Mouse (Mus musculus): ENCODE measurements around the gene Lrfn4.

Lrfn4 gene

DNA sequence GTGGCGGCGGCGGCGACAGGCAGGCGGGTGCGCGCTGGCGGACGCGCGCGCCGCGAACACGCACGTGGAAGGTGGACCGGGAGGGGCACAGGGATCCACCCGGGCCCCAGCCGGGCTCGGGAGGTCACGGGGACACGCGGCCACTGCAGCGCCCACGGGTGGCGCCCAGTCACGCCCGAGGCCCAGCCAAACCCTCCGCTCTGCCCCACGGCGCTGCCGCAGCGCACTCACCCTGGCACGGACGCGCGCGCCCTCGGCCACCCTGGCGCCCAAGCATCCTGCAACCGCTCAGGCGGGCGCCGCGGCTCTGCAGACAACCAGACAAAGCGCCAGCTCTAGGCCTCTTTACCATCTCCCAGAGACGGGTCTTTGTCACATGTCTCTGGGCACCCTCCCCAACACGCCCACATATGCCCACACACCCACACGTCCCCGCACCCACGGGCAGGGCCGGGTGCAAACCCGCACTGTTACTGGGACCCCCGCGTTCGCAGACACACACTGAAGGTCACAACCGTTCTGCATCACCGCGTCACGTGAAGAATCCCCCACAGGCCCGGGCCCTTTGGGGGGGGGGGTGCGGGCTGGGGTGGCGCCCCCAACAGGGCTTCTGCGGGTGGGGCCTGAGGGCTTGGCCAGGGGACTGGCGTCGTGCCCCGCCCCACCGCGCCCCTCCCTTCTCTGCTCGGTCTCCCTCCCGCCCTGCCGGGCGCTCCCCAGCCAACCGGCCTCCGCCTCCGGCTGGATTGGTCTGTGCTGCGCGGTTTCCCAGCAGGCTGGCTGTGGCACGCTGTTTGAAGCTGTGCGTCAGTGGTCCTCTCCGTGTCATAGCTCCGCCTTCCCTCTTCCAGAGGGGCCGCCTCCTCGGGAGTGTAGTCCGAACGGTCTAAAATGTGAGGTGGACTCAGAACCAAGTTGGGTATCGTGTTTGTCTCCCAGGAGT is at the start of gene Lrfn4:
Lrfn4 (minus strand) TSS at position 517 of the 943 bp plus-strand sequence.
- peak; percentile 86 for ATAC-seq (ENCODE audit: low TSS enrichment)

DNA sequence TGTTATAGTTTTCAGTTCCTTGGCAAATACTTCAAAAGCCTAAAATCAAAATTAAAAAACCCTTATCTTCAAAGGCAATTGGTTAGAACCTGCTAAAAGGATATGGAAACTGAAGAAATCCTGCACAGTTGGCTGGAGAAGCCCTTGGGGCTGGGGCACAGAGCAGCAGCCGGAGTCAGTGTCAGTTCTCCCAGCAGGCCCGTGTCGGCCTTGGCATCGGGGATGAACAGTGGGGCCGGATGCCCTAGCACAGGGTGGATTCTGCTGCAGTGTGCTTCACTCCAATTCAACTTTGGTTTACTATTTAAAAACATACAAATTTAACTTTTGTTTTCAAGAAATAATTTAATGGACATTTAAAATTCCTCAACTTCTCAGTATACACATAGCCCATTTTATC is 42.7 kb upstream of the Lrfn4 start:
- no peak for ATAC-seq (ENCODE audit: low TSS enrichment)

DNA sequence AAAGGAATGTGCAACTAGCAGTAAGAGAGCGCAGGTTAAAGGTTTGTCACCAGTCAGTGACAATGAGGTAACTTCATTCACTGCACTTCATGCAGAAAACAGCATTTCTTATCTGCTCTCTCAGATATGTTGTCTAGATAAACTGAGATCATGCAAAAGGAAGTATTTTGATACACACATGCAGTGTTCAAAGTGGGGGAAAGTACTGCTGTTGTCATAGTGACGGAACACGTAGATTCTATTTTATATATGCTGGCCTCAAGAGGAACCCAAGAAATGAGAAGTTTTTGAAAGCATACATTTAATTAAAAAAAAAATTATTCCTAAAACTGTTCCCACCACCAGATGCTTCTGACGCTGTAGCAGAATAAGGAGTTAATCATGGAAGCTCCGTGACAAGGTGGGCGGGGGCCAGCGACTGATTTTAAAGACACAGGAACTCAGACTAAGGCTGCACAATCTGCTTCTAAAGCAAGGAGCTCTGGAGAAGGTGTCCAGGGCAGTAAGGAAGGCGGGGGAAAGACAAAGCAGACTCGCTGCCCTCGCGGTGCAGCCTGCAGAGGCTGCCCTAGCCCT is 31.5 kb upstream of the Lrfn4 start:
- peak; percentile 60; the same call in 1 of the 2 replicates for ATAC-seq (ENCODE audit: low TSS enrichment)

DNA sequence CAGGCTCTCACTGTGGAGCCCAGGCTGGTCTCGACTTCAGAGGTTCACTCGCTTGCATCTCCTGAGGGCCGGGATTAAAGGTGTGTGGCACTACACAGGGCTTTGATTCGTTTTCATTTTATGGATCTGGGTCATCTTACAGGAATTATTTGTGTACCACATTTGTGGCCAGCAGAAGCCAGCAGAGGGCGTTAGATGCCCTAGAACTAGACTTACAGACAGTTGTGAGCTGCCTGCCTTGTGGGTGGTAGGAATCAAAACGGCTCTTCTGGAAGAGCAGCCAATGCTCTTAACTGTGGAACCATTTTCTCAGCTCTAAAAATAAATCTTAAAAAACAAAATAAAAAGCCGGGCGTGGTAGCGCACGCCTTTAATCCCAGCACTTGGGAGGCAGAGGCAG is 28.8 kb upstream of the Lrfn4 start:
- ATAC-seq (ENCODE audit: low TSS enrichment), result peak; percentile 80

DNA sequence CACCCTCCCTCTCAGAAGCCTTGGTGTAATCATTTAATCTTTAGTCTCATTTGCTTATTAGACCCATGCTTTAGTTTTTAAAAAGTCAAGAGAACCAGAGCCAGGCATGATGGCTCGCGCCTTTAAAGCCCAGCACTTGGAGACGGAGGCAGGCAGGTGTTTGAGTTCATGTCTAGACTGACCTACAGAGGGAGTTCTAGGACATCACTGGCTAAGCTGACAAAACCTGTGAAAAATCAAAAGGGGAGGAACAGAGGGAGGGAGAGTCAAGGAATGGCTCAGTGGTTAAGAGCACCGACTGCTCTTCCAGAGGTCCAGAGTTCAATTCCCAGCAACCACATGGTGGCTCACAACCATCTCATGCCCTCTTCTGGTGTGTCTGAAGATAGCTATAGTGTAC is 20.5 kb upstream of the Lrfn4 start:
- no peak for ATAC-seq (ENCODE audit: low TSS enrichment)

DNA sequence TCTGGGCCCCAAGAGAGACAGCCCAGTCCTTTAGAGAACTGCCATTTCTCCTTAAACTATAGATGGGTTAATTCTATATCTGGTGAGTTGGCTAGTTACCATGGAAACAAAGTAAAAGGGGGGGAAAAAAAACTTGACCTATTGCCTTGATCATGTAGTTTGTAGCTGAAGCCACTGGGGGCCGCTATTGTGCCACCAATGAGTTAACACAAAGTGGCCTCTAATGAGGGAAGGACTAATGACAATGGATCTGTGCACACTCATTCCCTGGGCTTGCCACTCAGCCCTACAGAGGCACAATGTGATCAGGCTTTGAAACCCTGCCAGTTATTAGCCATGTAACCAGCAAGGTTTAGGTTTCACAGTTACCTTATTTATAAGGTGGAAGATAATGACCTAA is 13.4 kb upstream of the Lrfn4 start:
- no peak for ATAC-seq (ENCODE audit: low TSS enrichment)

DNA sequence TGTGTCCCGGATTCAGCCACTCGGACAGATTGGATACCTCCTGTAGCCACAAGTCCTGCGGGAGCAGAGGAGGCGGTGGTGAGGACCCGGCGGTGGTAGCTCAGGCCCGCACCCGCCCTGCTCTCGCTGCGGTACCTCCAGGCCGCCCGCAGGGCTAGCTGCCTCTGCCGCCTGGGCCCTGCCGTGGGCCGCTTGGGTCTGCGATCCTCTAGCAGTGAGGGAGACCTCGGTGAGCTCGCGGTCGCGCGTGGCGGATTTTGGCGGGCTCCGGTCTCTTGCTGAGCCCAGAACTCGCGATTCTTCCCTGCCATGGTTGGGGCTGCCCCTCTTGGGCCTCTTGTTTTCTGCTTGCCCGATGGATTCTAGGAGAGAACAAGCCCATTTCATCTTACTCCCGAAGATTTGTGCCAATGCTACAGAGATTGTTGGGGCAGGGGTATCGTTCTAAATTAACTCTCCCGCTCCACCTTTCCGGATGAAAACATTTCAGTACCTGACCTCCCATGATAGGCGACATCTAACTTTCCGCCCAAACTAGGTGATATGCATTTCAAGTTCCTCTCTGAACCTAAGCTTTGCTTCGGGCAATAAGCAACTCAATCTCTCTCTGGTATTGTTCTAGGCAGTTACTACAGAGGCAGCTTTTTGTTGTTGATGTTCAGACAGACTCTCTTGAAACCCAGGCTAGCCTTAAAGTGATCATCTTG is 10.5 kb upstream of the Lrfn4 start:
- peak; percentile 28; the same call in 1 of the 2 replicates for ATAC-seq (ENCODE audit: low TSS enrichment)

DNA sequence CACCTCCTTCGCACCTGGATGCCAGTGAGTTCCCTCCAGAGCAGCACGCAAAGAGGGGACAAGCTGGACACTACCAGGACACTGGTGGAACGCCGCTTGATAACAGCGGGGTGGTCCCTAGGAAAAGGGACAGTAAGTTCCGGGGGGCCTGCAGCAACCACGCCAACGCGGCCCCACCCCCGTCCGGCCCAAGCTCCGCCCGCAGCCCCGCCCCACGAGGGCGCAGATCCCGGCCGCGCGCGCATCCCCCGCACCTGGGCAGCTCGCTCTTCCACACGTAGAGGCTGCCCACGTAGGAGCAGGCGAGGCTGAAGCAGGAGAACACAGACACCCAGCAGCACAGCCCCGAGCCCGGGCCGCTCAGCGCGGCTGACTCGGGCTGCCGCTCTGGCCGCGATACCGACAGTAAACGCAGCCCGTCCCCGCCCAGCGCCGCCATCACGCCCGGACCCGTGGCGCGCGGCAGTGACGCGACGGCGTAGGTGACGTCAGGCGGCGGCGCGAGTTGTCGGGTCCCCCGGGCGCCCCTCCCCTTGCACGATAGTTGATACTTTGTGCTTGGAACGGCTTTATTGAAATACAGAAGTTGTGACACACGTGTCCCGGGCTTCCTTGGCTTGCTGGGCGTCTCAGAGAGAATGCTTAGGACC is 9.8 kb upstream of the Lrfn4 start, which contains the start of gene Rce1:
Rce1 (minus strand) TSS at position 463 of the 650 bp plus-strand sequence.
- ATAC-seq (ENCODE audit: low TSS enrichment), result peak; percentile 69

DNA sequence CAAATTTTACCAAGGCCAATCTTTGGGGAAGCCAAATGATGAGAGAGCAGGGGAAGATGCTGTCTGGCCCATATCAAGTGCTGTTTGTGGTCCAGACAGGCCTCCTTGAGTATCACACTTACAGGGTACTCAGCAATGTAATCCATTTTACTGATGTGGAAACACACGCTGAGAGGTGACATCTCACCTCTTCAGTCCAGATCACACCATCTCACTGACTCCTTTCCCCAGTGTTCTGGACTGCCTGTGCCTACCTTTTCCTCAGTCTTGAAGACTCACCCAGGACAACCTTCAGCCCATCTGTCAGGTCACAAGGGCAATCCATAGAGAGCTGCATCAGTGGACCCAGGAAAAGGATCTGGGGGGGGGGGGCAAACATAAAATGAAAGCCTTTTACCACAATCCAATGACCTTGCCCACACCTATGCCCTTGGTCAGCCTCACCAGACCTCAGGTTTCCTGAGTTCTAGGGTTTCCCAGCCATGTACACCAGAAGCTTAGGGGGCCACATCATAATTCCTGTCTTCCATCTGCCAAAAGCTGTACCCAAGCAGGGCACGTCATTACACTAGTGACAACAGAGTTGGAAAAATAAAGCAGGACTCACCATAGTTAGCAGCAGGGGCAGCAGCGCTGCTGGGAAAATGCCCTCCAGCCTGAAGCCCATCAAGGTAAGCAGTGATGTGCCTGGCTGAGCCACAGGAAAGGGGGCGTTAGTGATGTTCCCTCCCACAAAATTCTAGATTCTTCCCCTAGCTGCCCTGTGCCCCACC is 9.1 kb upstream of the Lrfn4 start:
- ATAC-seq (ENCODE audit: low TSS enrichment), result peak; percentile 4; the same call in 1 of the 2 replicates

DNA sequence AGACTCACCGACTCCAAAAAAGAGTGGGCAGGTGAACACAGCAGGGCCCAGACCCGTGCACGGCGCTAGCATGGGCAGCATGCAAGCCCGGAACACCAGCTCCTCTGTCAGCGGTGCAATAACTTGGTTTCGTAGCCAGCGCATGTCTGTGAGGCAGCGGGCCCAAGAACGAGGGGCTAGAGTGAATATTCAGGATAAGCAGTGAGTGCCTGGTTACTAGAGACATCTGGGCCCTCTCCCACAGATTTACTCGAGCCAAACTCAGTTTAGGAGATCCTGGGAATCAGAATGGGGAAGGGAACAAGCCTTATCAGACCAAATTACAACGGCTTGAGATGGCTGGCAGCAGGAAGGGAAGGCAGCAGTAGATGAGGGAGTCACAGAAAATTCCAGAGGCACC is 8.5 kb upstream of the Lrfn4 start:
- no peak for ATAC-seq (ENCODE audit: low TSS enrichment)

DNA sequence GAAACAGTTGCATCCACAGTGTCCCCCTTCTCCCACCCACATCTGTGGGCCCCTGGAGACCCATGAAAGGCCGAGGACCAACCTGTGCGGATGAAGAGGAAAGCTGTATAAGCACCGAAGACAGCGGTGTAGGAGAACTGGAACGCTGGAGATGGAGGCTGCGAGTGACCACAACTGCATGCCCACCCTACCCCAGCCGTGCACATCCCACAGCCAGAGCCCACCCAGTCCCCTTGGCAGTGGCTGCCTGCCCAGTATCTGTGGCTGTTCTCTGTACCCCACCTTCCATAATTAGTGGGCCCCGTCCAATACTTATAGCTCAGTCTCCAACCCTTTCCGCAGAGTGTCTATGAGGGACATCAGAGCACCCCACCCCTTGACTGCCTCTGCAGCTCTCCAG is 8.0 kb upstream of the Lrfn4 start:
- ATAC-seq (ENCODE audit: low TSS enrichment), result no peak

DNA sequence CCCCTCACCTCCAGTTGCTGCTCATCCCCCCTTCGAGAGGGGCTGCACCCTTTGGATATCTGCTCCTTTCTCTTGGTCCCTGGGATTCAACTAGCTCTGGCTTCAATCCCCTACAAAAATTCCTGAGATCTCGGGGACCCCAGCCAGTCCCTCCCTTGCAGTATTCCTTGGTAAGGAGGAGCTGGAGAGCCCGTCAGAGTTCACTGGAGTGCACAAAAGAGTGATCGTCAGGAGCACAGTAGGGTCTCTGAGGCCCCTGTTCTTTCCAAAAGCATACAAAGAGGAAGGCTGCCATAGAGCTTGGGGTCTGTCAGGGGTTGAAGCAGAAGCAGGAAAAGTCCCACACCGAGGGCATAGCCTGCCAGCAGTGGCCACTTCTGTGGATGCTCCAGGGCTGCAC is 7.3 kb upstream of the Lrfn4 start:
- no peak for ATAC-seq (ENCODE audit: low TSS enrichment)

DNA sequence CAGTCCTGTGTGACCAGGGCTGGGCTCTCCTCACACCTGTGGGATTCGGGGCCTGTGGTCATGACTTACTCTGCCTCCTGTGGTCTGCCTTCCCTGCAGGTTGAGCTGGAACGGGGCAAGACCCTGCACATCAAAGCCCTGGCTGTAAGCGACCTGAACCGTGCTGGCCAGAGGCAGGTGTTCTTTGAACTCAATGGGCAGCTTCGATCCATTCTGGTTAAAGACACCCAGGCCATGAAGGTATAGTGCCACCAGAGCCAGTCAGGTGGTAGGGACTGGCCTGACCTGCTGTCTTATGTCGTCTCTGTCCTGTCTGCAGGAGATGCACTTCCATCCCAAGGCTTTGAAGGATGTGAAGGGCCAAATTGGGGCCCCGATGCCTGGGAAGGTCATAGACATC is 5.3 kb upstream of the Lrfn4 start:
- no peak for ATAC-seq (ENCODE audit: low TSS enrichment)

DNA sequence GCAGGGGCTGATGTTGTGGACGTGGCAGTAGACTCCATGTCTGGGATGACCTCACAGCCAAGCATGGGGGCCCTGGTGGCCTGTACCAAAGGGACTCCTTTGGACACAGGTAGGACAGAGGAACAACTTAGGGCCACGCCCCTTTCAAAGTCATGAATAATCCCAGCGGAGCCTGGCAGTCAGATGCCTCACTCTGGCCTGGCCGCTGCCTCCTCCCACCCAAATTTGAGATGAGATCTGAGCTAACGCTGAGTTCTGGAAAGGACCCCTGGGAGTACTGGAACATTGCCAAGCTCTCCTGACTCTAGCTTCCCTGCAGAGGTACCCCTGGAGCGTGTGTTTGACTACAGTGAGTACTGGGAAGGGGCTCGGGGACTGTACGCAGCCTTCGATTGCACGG is 4.0 kb upstream of the Lrfn4 start:
- ATAC-seq (ENCODE audit: low TSS enrichment), result no peak

DNA sequence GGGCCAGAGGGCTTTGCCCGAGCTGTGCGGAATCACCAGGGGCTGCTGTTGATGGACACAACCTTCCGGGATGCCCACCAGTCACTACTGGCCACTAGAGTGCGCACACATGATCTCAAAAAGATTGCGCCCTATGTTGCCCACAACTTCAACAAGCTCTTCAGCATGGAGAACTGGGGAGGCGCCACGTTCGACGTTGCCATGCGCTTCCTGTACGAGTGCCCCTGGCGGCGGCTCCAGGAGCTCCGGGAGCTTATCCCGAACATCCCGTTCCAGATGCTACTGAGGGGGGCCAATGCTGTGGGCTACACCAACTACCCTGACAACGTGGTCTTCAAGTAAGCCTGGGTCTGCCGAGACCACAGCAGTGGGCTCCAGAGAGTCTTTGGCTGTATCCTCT is 2.7 kb upstream of the Lrfn4 start:
- ATAC-seq (ENCODE audit: low TSS enrichment), result no peak

DNA sequence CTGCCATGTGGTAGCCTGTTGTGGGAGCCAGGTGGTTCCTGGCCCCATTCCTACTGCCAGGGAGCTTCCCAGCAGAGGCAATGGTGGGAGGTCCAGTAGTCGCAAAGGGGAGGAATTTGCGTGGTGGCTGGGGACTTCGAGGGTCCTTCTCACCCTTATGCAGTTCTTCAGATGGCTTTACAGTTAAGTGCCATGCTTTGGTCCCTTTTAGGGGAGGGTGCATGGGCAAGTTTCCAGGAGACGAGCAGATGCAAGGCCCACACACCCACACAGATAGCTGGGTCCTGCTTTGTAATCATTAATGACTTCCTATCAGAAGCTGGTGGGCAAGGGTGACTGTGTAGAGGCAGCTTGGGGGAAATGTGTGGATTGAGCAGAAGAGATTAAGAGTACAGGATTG is 1.1 kb upstream of the Lrfn4 start:
- ATAC-seq (ENCODE audit: low TSS enrichment), result no peak

DNA sequence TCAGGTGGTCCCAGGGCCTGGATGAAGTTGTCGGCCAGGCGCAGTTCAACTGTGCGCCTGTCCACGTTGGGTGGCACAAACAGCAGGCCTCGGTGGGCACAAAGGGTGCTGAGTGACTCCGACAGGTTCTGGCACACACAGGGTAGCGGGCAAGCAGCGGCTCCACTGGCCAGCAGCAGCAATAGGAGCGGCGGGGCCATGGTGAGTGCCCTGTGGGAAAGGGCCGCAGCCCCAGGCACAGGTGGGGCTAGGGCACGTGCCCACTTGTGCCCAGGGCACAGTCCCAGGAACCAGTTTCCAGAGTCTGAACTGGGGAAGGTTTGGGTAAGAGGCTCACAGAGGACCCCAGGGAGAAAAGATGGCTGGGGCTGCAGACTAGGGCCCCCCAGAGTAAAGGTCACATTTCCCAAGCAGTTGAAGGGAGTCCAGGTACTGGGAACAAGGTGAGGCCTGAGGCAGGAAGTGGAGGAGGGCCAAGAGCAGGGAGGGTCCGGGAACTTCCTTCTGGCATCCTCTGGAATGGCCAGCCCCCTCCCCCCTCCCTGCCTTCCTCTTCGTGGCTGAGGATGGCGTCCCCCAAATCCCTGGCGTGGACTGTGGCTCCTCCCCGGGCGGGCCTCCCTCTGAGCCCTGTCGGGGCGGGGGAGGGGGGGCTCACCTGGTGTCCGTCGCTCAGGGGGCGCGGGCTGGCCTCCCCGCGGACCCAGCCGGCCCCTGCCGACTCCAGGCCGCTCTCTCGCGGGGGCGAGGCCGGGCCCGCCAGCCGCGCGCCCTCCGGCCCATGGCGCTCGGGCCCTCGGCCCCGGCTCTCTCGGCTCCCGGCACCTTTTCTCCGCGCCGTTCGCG is 939 bp downstream of the Lrfn4 start:
- ATAC-seq (ENCODE audit: low TSS enrichment), result no peak

DNA sequence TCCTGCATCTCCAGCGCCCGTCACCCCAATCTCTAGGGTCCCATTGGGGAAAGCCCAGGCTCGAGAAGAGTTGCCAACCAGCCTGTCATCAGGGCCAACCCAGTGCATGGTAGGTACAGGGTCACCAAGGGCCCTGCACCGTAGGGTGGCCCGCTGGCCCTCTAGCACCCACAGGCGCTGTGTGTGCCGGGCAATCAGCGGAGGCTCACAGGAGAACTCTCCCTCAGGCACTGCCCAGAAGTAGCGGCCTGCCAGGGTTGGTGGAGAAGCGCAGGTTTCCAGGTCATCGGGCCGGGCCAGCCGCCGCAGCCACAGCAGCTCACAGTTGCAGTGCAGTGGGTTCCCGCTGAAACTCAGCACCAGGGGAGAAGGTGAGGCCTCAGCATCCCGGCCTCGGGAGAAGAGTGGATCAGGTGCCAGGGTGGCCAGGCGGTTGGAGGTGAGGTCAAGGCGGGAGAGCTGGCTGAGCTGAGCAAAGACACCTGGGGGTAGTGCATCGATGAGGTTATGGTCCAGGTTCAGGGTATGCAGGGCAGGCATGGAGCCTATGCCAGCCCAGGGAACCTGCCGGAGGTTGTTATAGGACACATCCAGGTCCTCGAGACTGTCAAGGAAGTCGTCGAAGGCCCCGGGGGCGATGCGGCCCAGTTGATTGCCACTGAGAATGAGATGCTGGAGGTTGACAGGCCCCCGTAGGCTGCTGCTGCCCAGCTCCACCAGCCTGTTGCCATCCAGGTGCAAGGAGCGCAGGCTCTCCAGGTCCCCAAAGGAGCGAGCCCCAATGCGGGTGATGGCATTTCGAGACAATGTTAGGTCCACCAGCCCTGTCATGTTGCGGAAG is 1.8 kb downstream of the Lrfn4 start:
- no peak for ATAC-seq (ENCODE audit: low TSS enrichment)

DNA sequence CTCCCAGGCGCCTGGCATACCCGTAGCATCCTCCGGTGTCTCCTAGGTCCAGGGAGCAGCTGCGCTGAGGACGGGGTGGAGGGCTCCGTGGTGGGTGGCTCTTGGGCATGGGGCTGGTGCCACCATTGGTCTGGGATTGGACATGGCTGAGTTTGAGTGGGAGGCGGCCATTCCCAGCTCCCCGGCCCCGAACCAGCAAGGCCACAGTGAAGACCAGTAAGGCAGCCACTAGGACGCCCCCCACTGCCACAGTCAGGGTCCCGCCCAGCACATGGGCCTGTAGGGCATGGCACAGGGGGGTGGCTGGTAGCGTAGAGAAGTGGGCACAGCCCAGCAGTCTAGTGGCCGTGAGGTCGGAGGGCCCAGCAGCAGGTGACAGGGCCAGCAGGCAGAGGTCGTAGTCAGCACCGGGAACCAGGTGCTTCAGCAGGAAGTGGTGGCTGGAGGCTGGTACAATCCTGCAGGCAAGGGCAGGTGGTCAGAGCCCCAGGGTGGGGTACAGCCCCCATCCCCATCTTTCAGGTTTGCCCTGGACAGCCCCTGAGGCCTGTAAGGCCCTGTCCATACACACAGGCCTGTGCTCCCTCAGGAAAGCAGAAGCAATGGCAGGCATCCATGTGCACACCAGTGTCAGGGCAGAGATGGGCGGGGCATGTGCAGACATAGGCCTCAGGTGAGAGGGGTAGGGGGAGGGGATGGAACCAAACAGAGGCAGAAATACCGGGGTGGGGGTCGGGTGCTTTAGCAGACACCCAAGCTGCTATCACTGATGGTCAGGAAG is 3.1 kb downstream of the Lrfn4 start:
- no peak for ATAC-seq (ENCODE audit: low TSS enrichment)

All from frontal cortex, adult (tissue).